In the genomic region with DNA sequence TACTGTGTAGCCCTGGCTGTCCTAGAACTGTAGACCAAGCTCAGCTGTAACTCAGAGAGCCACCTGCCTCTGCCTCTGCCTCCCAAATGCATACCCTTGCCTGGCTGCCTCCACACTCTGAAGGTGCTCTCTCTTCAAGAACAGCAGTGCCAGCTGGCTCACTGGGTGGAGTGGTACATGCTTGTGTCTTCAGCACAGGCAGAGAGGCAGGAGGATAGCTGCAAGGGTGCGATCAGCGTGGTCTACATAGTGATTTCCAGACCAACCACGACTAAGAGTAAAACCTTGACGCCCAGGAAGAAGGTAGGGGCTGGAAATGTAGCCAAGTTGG, we compare ENCODE assay signal across 8 mouse cellular contexts. TPM values are rescaled to one million over a fixed set of nuclear protein-coding genes. Genes with fewer than 3 reads are reported as not detected.
A peak's percentile ranks its signal among the peaks of the same experiment; 100 is the strongest.
DNase-seq lines count a peak whose midpoint lies in the region; ATAC-seq lines count a peak whose summit lies in the region.

No protein-coding gene starts in this region.

- no peak overlapping the region for H3K4me2 ChIP-seq in hindbrain, embryonic 15.5 days
- H3K4me2 ChIP-seq in neural tube, embryonic 15.5 days: no peak overlapping the region

- H3K27me3 ChIP-seq in heart, embryonic 10.5 days (ENCODE audit: insufficient read depth, poor library complexity, severe bottlenecking): no peaks in the 10 kb centered on the region
- H3K27me3 ChIP-seq in megakaryocyte, embryonic 14.5 days (replicated peaks): no peaks in the 10 kb centered on the region
- no peaks in the 10 kb centered on the region for H3K27me3 ChIP-seq in hindbrain, embryonic 15.5 days
- H3K27me3 ChIP-seq in neural tube, embryonic 15.5 days (replicated peaks): no peaks in the 10 kb centered on the region

- DNase-seq in heart, embryonic 10.5 days (ENCODE audit: low spot score): no peak
- DNase-seq in heart, postnatal 10 days: no peak
- DNase-seq in left cerebral cortex, postnatal 14 days (ENCODE audit: low spot score in 2 of 2): no peak
- no peak for DNase-seq in right cerebral cortex, adult 2 months (ENCODE audit: low spot score in 2 of 2)

- H3K4me1 ChIP-seq in heart, embryonic 10.5 days: peaks cover 85% of the 10 kb centered on the region
- peaks cover 91% of the 10 kb centered on the region for H3K4me1 ChIP-seq in megakaryocyte, embryonic 14.5 days
- H3K4me1 ChIP-seq in hindbrain, embryonic 15.5 days (replicated peaks): peaks cover 45% of the 10 kb centered on the region
- H3K4me1 ChIP-seq in neural tube, embryonic 15.5 days: peaks cover 46% of the 10 kb centered on the region

- intact Hi-C loops in heart, postnatal 10 days (cut with DNase I): loop anchor here (5.0 kb wide), 3 partner anchors 34 to 239 kb away; no protein-coding TSS in a partner anchor
- intact Hi-C loops in left cerebral cortex, postnatal 14 days (cut with DNase I): no loop called here

- H3K4me3 ChIP-seq in heart, embryonic 10.5 days: 0 out of 2 replicates have a peak overlapping the region, but pooled peaks have one; percentile 36
- H3K4me3 ChIP-seq in megakaryocyte, embryonic 14.5 days (replicated peaks): peak overlapping the region; percentile 90
- H3K4me3 ChIP-seq in hindbrain, embryonic 15.5 days: no peak overlapping the region
- H3K4me3 ChIP-seq in neural tube, embryonic 15.5 days (replicated peaks): no peak overlapping the region

- no peak overlapping the region for H3K9ac ChIP-seq in hindbrain, embryonic 15.5 days
- H3K9ac ChIP-seq in neural tube, embryonic 15.5 days (replicated peaks): no peak overlapping the region

- peak overlapping the region; percentile 83 for H3K27ac ChIP-seq in heart, embryonic 10.5 days
- peak overlapping the region; percentile 46 for H3K27ac ChIP-seq in hindbrain, embryonic 15.5 days (replicated peaks)
- H3K27ac ChIP-seq in neural tube, embryonic 15.5 days (replicated peaks): peak overlapping the region; percentile 19

- ATAC-seq in megakaryocyte, adult 5-6 weeks (ENCODE audit: poor library complexity, severe bottlenecking): no peak
- no peak for ATAC-seq in hindbrain, embryonic 15.5 days (ENCODE audit: low FRiP score, low read depth)
- no peak for ATAC-seq in neural tube, embryonic 15.5 days (ENCODE audit: low FRiP score)

- H3K36me3 ChIP-seq in heart, embryonic 10.5 days: peaks cover 56% of the 10 kb centered on the region
- peaks cover 78% of the 10 kb centered on the region for H3K36me3 ChIP-seq in megakaryocyte, embryonic 14.5 days (replicated peaks; ENCODE audit: low read length)
- H3K36me3 ChIP-seq in hindbrain, embryonic 15.5 days: peaks cover 25% of the 10 kb centered on the region
- peaks cover 27% of the 10 kb centered on the region for H3K36me3 ChIP-seq in neural tube, embryonic 15.5 days

- H3K9me3 ChIP-seq in heart, embryonic 10.5 days: no peaks in the 10 kb centered on the region
- H3K9me3 ChIP-seq in megakaryocyte, embryonic 14.5 days: no peaks in the 10 kb centered on the region
- H3K9me3 ChIP-seq in hindbrain, embryonic 15.5 days: no peaks in the 10 kb centered on the region
- no peaks in the 10 kb centered on the region for H3K9me3 ChIP-seq in neural tube, embryonic 15.5 days (replicated peaks)

- 85% methylated on average over 4 of the region's 4 CpGs for WGBS in heart, embryonic 10.5 days
- WGBS in hindbrain, embryonic 15.5 days: 92% methylated on average over 4 of the region's 4 CpGs
- WGBS in neural tube, embryonic 15.5 days: 88% methylated on average over 4 of the region's 4 CpGs

RNA-seq across cellular contexts. Expression of a gene that starts 47.0 kb away (rescaled TPM):
- 8.4 and 12.2 TPM in 2 replicates for polyA plus RNA-seq in heart, embryonic 10.5 days (2016; fragmentation: Nextera tagmentation; extraction: Ambion mirVana)
- 10 to 100 TPM; 54.0 to 63.0 TPM for total RNA-seq in heart, postnatal 10 days (2021)
- 42.4 and 114 TPM in 2 replicates for polyA plus RNA-seq in megakaryocyte, embryonic 14.5 days (2012; ENCODE audit: insufficient read depth, low replicate concordance)
- total RNA-seq in megakaryocyte, adult 5-6 weeks (2015): 3.0 and 4.4 TPM in 2 replicates
- 0.77 and 3.6 TPM in 2 replicates for total RNA-seq in megakaryocyte, adult 5-6 weeks (2017)
- 11.8 and 13.9 TPM in 2 replicates for polyA plus RNA-seq in hindbrain, embryonic 15.5 days (2015; fragmentation: Nextera tagmentation; extraction: Ambion mirVana)
- polyA plus RNA-seq in neural tube, embryonic 15.5 days (2015; fragmentation: Nextera tagmentation; extraction: Ambion mirVana): 11.0 TPM in 2 replicates
- total RNA-seq in left cerebral cortex, postnatal 14 days (2021): 10 to 100 TPM; 78.4 to 81.6 TPM

Comparison
In these comparisons a context has a peak if more than half of its experiments do, and no peak if none do; other contexts are left out.
1. H3K27ac ChIP-seq: peak in every context shown above with its lines; median percentile 83 in heart, embryonic 10.5 days; 46 in hindbrain, embryonic 15.5 days; 19 in neural tube, embryonic 15.5 days.
2. H3K4me3 ChIP-seq: peak in heart, embryonic 10.5 days (single experiment) and megakaryocyte, embryonic 14.5 days (single experiment); none in hindbrain, embryonic 15.5 days (single experiment) and neural tube, embryonic 15.5 days (single experiment).